Mouse (Mus musculus) heart, adult 2 months (tissue): ENCODE data around the gene Arl6.

Source experiments
- CTCF ChIP-seq: fragments of 200-600 bp; IDR thresholded peaks from 2 replicates; pipeline ENCODE4 v1.8.1; 2022; ENCODE audit warnings: antibody characterized with exemption, mild to moderate bottlenecking, moderate library complexity
- EP300 ChIP-seq: fragments of 200-500 bp; IDR thresholded peaks from 2 replicates; pipeline ENCODE4 v1.6.1; 2011; ENCODE audit warnings: low read depth, low read length, control low read depth; ENCODE audit not compliant: insufficient read depth
- POLR2A ChIP-seq: fragments of 200-500 bp; IDR thresholded peaks from 2 replicates; pipeline ENCODE4 v1.6.1; 2011; ENCODE audit warnings: mild to moderate bottlenecking, low read depth, low read length, control low read depth; ENCODE audit not compliant: insufficient read depth

DNA sequence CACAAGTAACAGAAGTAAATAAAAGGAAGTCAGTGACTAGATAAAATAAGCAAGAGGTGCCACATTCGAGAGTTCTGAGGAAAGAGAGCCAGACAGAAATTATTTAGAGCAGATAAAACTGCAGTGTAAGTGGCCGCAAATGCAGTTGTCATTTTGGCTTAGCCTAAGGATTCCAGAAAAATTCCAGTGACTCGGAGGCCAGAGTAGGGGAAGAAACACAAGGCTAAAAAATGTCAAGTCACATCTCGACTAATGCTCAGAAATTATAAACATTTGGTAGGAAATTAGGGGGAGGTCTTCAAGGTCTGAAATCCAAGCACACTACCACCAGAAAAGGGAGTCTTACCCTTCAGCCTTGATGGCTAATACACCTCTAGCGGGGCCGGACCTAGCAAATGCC lies 48.4 kb downstream of the Arl6 start:
- TF ChIP-seq POLR2A, result no peak
- TF ChIP-seq CTCF, result no peak
- no peak for TF ChIP-seq EP300
